Mouse (Mus musculus) testis, adult 2 months (tissue): ENCODE results near the gene Neu2.

Experiments used
- CTCF ChIP-seq: fragments of 200-500 bp; IDR thresholded peaks from 2 replicates; pipeline ENCODE4 v1.5.1; 2012; ENCODE audit warnings: low read depth, mild to moderate bottlenecking, inconsistent platforms, low read length, moderate library complexity; ENCODE audit not compliant: control insufficient read depth, insufficient read depth, insufficient replicate concordance
- POLR2A ChIP-seq: fragments of 200-500 bp; IDR thresholded peaks from 2 replicates; pipeline ENCODE4 v1.6.1; 2012; ENCODE audit warnings: low read depth, mild to moderate bottlenecking, inconsistent platforms, low read length, moderate library complexity; ENCODE audit not compliant: control insufficient read depth

DNA sequence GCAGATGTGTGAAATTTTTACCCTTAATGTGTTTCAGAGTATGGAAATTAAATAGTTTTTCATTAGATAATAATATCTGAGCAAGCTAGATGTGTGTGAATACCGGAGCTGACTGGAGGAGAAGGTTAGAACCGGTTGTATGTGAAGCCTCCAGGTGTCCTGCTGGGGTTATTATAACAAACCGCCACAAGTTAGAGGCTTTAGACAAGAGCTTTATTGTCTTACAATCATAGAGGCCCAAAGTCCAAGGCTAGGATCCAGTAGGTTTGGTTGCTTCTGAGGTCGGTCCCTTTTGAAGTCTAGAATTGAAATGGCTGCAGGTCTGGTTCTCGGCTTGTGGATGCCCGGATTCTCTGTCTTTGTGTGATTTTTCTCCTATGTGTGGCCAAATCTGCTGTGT is 69.3 kb downstream of the Neu2 start:
- TF ChIP-seq CTCF (no peak), POLR2A (no peak)
